Mouse (Mus musculus) thymus, adult 2 months (tissue): ENCODE data around the gene Ufc1.

Experiments used
- CTCF ChIP-seq: fragments of 200-500 bp; IDR thresholded peaks from 2 replicates; pipeline ENCODE4 v1.5.1; 2012; ENCODE audit warnings: mild to moderate bottlenecking, control low read depth, low read length, moderate library complexity, borderline replicate concordance; ENCODE audit not compliant: control insufficient read depth, poor library complexity, insufficient read depth; ENCODE audit errors: extremely low read depth
- POLR2A ChIP-seq: fragments of 200-500 bp; IDR thresholded peaks from 2 replicates; pipeline ENCODE4 v1.6.1; 2012; ENCODE audit warnings: mild to moderate bottlenecking, low read length, control low read depth, moderate library complexity; ENCODE audit not compliant: control insufficient read depth, poor library complexity, insufficient read depth; ENCODE audit errors: extremely low read depth

GRCm38 (mm10) chr1:171247916-171248315, 46.9 kb downstream of the Ufc1 start:
- TF ChIP-seq CTCF: no peak
- TF ChIP-seq POLR2A: no peak
